Mouse (Mus musculus) thymus, postnatal 4 days (tissue): ENCODE measurements around the gene Wnk3.

ENCODE experiments used
- DNase-seq: peaks from one replicate; pipeline ENCODE4 v3.0.0; 2021

Gene Wnk3

DNA sequence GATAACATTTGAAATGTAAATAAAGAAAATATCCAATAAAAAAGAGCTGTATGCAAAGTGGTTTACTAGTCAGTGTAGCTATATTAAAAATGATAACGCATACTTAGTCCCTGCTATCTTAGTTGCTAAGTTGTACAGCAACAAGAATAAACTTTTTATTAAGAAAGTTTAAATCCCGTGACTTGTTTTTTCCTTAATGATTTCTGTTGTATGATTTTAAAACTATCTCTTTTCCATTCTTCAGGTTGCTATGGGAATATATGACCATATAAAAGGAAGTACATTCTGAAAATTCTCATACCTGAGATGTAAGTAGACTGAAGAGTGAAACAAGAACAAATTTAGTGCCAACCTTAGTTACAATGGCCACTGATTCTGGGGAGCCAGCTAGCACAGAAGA lies at the start of gene Wnk3:
Gene Wnk3, plus strand, starts transcription at position 301 of the 400 bp plus-strand sequence.
- no peak for DNase-seq

DNA sequence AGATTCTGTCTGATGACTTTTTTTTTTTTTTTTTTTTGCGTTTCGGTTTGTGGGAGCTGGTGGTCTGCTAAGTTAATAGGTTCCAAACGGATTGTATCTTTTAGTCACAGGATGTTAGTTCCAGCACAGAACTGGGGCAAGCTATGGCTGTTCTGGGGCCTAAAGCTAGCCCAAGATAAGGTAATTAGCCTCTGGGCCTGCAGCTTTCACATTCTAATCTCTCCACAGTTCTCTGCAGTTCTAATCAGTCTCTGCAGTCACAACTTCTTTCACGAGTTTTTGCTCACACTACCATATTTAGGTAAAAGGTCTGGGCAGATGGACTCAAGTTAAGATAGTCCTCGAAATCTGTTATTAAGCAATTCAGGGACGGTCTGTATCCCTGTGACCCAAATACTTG lies 39.5 kb upstream of the Wnk3 start:
- DNase-seq = no peak

DNA sequence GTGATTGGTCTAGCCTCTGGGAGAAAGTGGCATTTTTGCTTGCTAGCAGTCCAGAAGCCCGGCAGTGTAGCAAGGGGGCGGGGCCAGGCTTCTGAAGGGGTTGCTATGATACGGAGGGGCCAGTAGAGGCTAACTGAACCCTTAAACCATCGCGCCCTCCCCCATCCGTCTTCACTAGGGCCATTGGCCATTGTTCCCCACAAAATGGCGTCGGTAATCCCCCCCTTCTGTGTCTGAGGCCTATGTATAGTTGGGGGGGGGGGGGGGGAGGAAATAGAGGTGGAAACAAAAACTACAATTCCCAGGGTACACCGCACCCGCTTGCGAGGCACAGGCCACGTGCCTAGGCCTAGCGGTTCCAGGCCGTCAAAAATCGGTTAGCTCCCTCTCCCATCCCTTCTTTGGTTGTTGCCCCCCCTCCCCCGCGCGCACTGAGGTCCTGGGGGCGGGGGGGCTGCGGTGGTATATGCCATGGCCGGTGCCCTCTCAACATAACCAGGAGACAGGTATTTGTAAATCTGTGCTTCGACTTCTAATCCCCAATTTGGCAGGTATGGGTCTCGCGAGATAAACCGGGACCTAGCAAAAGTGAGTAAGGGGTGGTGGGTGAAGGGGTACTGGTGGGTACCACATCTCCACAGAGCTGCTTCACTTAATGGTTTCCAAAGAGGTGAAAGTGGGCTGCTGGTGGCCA lies 29.3 kb upstream of the Wnk3 start:
- peak; percentile 39 for DNase-seq

DNA sequence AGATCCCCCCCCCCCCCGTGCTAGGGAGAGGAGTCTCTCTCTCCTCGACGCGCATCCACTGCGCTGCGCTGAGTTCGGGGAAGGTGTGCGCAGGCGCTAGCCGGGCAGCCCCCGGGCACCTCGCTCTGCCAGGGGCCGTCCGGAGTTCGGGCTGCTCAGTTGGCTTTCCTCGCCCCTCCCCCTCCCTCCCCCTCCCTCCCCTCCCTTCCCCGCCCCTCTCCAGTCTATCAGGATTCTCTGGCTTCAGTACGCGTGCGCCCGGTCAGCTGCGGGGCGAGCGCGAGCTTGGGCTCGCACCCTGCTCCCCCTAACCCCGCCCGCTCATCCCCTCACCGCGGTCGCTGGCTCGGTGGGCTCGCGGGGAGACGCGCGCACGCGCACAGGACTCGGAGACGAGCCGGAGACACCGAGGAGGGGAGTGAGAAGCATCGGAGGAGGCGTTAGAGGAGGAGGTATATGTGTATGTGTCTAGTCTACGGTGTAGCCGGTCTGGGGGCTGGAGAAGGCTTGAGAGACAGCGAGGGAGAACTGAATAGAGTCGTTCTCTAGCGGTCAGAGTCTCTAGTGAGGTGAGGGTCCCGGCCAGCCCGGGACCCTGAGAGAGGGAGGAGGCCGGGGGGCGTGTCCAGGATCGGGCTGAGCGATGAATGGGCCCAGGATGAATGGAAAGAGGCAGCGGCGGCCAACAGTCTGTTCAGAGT lies 28.5 kb upstream of the Wnk3 start:
- DNase-seq = peak; percentile 76

DNA sequence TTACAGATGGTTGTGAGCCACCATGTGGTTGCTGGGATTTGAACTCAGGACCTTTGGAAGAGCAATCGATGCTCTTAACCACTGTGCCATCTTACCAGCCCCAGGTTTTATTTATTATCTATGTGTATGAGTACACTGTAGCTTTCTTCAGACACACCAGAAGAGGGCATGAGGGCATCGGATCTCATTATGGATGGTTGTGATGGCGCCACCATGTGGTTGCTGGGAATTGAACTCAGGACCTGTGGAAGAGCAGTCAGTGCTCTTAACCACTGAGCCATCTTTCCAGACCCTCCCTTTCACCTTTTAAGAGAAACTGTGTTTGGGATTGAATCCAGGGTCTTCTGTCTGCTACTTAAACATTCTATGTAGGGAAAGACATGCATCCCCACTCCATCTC lies 24.7 kb upstream of the Wnk3 start:
- DNase-seq = peak; percentile 26

DNA sequence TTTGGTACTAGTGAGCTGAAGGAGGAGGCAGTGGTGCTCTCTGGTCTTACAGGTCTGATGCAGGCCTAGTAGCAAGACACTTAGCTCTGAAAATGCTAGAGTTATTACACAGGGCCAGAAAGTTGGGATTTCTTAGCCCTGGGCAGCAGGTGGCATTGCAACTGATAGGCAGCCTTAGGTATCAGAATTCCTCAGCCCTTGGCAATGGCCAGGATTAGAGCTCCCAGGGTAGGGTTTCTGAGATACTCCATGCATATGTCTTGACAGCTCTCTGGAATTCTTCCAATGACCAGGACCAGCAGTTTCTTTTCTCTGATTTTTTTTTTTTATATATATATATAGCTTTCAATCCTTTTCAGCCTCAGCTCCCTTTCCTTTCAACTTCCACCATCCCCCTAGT lies 100.5 kb downstream of the Wnk3 start:
- DNase-seq = no peak

DNA sequence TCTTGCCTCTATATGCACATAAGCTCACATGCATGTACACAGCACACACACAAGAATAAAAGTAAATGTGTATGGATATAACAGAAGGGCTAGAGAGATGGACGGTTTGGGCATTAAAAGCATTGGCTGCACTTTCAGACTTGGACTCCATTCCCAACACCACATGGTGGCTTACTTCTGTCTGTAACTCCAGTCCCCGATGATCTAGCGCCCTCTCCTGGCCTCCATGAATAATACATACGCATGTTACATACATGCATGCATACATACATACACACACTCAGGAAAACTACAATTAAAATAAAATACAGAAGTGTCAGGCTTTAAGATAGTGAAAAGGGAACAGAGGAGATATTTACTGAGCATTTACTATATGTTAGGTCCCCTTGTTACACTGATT lies 115.9 kb downstream of the Wnk3 start:
- DNase-seq = peak; percentile 50

DNA sequence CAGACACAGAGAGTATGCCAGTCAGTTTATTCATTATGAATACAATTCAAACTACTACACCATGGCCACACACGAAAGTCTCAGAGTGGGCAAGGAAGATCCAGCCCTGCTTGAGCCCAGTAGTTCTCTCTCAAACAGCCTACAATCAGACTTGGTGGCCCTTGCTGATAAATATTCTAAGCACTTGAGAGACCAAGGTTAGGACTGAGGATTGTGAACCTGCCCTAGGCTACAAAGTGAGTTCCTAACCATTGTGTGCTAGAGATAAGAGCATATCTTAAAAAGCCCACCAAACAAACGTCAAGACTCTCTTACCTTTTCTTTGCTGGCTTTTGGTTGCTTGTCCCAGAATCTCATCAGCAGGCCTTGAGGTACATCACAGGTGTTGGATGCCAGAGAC lies 135.7 kb downstream of the Wnk3 start:
- DNase-seq = no peak

DNA sequence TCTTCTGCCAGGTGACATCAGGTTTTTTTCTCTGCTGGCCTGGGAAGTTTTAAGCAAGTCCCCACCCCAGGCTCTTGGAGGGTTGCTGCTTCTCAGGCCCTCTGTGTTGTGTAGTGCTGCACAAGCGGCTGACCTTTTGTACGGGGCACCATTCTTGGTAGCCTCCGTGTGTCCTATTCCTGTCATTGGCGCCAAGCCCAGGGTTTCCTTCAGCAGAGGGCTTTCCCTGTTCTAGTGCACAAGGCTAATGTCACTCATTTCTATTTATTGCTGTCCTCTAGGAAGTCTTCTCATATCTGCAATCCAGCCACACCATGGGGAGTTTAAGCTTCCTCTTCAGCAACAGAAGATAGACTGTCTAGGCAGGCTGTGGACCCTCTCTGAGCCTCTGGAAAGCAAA lies 139.9 kb downstream of the Wnk3 start:
- DNase-seq = no peak

DNA sequence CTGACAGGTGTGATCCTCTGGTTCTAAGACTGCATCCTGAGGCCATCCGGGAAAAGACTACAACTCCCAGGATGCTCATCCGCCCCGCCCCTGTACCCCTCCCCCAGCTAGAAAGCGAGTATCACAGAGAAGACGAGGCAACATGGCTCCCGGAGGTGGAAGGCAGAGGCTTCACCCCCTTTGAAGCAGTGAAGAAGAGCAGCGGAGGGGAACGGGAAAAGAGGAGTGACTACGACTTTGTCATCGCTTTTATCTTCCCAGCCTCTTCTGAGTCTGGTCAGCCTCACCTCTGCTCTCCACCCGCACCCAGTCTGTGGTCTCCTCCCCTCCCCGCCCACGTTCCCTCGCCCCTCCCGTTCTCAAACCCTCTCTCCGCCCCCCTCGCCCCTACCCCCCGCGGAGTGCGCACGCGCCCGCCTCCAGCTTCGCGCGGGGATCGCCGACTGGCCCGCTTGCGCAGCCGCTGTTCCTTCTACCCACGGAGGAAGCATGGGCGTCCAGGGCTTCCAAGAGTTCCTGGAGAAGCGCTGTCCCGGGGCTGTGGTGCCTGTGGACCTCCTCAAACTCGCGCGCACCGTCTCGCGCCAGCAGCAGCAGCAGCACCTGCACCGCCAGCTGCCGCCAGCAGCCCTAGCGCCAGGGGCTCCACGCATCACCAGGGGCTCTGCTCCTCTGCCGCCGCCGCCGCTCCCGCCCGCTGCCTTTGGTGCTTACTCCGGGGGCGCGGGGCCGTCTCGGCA lies 146.1 kb downstream of the Wnk3 start, which contains the start of gene Fam120c:
Gene Fam120c, plus strand, starts transcription at position 415 of the 740 bp plus-strand sequence.
- peak; percentile 90 for DNase-seq

DNA sequence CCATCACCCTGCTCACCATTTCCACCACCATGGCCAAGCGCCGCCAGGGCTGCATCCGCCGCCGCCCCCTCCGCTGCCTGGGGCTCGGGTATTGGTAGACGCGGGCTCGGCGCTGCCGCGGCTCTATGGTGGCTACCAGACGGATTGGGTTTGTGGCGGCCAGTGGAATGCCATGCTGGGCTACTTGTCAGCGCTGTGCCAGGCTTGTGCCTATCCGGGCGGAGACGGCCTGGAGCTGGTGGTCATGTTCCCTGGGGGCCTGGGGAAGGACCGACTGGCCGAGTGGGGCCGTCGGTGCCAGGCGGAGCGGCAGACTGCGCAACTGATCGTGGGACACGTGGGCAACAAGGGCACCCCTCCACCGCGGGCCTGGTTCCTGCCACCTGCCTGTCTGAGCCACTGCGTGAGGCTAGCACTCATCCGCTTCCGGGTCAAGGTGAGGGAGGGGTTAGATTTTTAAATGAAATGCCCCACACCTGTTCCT lies 146.7 kb downstream of the Wnk3 start:
- DNase-seq = peak; percentile 74

DNA sequence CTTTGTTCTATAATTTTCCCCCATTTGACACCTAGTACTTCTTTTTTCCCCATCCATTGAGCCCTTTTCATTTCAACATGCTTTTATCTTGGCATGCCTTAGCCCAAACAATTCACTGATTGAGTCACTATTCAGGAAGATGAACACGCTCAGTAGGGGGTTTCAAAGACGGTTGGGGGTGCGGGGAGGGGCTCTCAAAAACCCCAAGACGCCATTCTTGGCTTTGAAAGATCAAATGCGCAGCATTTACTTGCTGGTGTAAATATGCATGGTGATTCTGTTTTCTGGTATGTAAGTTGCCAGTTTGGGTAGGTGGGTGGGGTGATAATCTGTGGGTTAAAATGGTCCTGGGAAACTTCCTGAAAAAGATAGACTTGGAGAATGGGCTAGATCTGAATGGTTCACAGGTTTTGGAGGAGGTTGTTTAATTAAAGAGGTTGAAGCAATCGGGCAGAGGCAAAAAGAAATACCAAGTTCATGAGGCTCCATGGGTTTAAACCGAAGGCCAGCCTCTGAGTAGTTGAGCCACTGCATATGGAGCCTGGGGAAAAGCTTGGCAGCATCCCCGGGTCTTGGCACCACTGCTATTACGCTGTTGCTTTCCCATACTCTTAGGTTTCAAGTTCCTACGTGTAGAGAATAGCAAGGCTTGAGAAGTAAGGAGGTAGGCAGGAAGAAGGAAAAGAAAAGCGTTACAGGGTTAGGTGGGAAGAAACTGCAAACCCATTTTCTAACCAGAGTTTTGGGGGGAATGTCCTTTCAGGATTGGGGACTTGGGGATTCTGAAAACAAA lies 147.7 kb downstream of the Wnk3 start:
- no peak for DNase-seq

DNA sequence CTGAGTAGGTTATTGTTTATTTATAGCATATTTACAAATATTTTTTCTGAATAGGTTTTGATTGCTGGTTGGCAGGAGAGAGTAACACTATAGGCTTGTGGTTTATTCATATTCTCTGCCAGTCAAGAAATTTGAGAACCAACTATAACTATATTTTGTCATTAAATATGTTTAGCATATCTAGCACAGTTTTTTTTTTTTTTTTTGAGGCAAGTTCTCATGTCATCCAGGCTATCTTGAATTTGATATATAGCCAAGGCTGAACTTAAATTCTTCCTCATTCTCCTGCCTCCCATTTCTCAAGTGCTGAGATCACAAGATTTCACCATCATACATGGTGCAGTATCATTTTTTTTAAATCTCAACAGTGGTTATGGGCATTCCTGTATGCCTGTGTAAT lies 149.4 kb downstream of the Wnk3 start:
- DNase-seq = no peak

DNA sequence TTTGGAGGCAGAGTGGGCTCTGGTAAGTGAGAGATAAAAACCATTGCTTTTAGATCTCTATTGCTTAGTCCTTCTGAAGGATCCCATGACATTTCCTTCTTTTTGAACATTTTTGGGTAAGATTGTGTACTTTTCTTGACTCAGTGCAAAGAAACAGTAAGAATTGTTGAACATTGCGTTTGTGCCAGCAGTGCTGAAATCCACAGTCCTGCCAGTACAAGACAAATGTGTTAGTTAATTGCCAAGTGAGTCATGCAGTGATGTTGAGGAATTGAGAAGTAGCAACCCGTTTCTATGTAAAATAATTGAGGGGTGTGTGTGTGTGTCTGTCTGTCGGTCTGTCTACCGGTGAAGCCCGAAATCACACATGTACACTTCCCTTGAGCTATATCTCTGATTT lies 151.4 kb downstream of the Wnk3 start:
- DNase-seq = no peak
